Mouse (Mus musculus) frontal cortex, adult (tissue): ENCODE results near the gene Gm20765.
"Not testable (repeated sequence)": the region's sequence is repeated elsewhere in the genome, so short reads cannot be mapped to it uniquely, and the experiment has no call there.

ENCODE experiments used
- ATAC-seq: cut with Nextera tagmentation; 2 replicates; pipeline ENCODE4 v1.9.2; 2017; ENCODE audit warnings: mild to moderate bottlenecking, moderate library complexity, mixed read lengths; ENCODE audit not compliant: low TSS enrichment

Gm20765 gene

DNA sequence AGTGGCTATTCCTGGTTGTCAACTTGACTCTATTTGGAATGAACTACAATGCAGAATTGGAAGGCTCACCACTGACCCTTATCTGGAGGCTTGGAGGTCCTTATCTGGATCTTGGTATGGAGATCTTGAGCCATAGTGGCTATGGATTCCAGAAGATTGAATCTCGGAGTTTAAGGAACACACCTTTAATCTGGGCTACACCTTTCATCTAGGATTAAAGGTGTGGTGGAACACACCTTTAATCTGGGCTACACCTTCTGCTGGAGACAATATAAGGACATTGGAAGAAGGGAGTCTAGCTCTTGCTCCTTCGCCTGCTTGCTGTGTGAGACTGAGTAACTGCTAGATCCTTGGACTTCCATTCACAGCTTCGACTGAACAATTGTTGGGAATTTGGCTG is at the start of gene Gm20765:
Gene Gm20765, plus strand, starts transcription at position 301 of the 400 bp plus-strand sequence.
- not testable (repeated sequence) for ATAC-seq

DNA sequence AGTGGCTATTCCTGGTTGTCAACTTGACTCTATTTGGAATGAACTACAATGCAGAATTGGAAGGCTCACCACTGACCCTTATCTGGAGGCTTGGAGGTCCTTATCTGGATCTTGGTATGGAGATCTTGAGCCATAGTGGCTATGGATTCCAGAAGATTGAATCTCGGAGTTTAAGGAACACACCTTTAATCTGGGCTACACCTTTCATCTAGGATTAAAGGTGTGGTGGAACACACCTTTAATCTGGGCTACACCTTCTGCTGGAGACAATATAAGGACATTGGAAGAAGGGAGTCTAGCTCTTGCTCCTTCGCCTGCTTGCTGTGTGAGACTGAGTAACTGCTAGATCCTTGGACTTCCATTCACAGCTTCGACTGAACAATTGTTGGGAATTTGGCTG is 42.6 kb upstream of the Gm20765 start, which contains the start of gene Gm21293:
Gene Gm21293, plus strand, starts transcription at position 301 of the 400 bp plus-strand sequence.
- ATAC-seq = not testable (repeated sequence)

DNA sequence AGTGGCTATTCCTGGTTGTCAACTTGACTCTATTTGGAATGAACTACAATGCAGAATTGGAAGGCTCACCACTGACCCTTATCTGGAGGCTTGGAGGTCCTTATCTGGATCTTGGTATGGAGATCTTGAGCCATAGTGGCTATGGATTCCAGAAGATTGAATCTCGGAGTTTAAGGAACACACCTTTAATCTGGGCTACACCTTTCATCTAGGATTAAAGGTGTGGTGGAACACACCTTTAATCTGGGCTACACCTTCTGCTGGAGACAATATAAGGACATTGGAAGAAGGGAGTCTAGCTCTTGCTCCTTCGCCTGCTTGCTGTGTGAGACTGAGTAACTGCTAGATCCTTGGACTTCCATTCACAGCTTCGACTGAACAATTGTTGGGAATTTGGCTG is 34.1 kb upstream of the Gm20765 start, which contains the start of gene Gm6763:
Gene Gm6763, plus strand, starts transcription at position 301 of the 400 bp plus-strand sequence.
- ATAC-seq = not testable (repeated sequence)

DNA sequence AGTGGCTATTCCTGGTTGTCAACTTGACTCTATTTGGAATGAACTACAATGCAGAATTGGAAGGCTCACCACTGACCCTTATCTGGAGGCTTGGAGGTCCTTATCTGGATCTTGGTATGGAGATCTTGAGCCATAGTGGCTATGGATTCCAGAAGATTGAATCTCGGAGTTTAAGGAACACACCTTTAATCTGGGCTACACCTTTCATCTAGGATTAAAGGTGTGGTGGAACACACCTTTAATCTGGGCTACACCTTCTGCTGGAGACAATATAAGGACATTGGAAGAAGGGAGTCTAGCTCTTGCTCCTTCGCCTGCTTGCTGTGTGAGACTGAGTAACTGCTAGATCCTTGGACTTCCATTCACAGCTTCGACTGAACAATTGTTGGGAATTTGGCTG is 25.6 kb upstream of the Gm20765 start, which contains the start of gene Gm8764:
Gene Gm8764, plus strand, starts transcription at position 301 of the 400 bp plus-strand sequence.
- ATAC-seq = not testable (repeated sequence)

DNA sequence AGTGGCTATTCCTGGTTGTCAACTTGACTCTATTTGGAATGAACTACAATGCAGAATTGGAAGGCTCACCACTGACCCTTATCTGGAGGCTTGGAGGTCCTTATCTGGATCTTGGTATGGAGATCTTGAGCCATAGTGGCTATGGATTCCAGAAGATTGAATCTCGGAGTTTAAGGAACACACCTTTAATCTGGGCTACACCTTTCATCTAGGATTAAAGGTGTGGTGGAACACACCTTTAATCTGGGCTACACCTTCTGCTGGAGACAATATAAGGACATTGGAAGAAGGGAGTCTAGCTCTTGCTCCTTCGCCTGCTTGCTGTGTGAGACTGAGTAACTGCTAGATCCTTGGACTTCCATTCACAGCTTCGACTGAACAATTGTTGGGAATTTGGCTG is 17.1 kb upstream of the Gm20765 start, which contains the start of gene Gm21304:
Gene Gm21304, plus strand, starts transcription at position 301 of the 400 bp plus-strand sequence.
- ATAC-seq = not testable (repeated sequence)

DNA sequence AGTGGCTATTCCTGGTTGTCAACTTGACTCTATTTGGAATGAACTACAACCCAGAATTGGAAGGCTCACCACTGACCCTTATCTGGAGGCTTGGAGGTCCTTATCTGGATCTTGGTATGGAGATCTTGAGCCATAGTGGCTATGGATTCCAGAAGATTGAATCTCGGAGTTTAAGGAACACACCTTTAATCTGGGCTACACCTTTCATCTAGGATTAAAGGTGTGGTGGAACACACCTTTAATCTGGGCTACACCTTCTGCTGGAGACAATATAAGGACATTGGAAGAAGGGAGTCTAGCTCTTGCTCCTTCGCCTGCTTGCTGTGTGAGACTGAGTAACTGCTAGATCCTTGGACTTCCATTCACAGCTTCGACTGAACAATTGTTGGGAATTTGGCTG is 8.6 kb upstream of the Gm20765 start, which contains the start of gene Gm21312:
Gene Gm21312, plus strand, starts transcription at position 301 of the 400 bp plus-strand sequence.
- not testable (repeated sequence) for ATAC-seq

DNA sequence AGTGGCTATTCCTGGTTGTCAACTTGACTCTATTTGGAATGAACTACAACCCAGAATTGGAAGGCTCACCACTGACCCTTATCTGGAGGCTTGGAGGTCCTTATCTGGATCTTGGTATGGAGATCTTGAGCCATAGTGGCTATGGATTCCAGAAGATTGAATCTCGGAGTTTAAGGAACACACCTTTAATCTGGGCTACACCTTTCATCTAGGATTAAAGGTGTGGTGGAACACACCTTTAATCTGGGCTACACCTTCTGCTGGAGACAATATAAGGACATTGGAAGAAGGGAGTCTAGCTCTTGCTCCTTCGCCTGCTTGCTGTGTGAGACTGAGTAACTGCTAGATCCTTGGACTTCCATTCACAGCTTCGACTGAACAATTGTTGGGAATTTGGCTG is 8.4 kb downstream of the Gm20765 start, which contains the start of gene Gm4340:
Gene Gm4340, plus strand, starts transcription at position 301 of the 400 bp plus-strand sequence.
- ATAC-seq = not testable (repeated sequence)

DNA sequence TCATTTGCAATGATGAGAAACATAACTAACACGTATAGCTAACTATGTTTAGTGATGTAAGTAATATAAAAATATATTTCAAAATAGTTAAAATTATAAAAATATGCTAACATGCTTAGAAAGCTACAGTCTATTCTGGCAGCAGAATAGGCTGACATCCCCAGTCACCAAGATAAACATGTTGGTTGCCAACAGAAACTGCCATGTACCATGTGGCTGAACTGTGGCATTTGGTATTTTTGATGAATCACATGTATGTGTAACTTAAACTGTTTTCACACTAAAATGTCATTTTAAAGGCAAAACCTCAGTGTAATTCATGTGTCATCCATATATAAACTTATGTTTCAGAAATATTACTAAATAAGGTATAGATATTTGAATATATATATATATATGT is 24.3 kb downstream of the Gm20765 start:
- ATAC-seq = no peak

DNA sequence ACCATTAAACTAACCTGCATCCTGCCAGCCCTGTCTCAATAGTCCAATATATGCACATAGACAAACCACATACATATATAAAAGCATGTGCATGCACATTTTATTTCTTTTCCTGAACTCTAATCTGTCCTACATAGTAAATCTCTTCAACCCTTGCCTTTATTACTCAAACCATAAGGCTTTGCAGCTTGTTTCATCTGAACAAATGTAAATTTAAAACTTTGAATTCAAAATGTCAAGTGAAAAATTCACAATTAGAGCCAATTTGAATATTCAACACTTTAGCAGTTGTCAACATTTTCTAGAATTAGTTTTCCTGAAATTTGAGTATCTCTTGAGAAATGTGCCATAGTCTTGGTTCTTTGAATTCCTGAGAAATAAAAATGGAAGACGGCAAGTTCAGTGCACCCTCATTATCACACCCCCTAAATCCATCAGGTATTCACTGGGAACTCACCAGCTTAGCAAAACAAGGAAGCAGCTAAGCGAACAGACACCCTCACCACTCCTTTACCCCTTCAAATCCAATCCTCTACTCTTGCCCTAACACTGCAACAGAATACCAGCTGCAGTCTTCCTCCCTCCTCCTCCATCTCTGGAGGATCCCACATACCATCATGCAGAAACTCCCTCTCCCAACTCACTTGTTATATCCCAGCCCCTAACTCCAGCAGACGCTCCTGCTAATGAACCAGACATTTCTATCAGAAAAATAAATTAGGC is 25.1 kb downstream of the Gm20765 start:
- peak; percentile 89 for ATAC-seq

DNA sequence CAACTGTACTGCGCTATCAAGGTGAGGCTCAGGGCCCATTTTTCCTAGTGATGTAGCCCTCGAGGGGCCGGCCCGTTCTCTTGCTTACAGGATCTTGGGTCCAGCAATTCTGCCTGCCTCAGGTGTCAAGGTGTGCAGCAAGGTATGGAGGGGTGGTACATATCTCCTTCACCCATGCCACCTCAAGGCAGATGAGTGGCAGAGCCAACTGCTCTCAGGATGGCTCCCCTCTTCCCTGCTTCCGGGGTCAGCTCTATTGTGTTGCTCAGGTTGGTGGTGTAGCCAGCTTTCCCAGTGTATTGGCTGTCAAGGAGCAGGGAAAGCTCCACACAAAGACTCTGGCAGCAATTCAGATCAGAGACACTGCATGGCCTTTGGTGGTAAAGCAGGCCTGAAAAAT is 29.2 kb downstream of the Gm20765 start:
- ATAC-seq = no peak

DNA sequence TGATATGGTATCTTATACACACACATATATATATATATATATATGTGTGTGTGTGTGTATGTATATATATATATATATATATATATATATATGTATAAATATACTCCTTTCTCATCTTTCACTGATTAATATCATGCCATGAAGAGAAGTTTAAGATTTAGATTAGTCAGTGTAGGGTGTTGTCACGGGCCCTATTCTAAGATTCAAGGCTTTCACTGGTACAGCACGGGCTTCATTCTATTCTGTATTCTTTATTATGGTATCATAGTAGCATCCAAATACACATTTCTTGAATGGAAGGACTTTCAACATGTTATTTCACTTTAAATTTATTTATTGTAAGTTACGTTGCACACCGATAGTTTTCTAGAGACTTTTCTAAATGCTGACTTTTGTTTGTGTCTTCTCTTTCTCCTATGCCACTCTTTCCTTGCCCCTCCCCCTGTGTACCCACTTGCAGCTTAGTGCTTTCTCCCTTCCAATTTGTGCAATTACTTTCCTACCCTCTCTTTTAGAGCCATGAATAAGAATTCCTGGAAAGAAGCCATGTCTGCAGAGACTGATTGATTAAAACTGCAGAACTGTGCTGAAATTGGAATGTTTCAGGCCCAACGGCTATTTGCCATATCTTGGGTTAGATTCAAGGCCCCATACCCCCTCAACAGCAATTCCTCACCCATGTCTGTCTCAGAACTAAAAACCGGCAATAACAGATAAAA is 35.1 kb downstream of the Gm20765 start:
- ATAC-seq = no peak
